Comparison of ENCODE assay signal across 28 mouse cellular contexts in genomic region chr1:43811764-43812163, GRCm38 (mm10). TPM values are rescaled to one million over a fixed set of nuclear protein-coding genes. Genes with fewer than 3 reads are reported as not detected.
DNase-seq lines count a peak whose midpoint lies in the region; ATAC-seq lines count a peak whose summit lies in the region.
"Had no signal": no experiment of that assay in that cellular context is flagged by ENCODE, and none has a peak within 500 bp of the region (broad histone marks: within the 10 kb centered on the region; RNA-seq: fewer than 3 reads in every experiment).

No protein-coding gene starts in this region.

- H3K4me1 ChIP-seq in liver, embryonic 11.5 days (replicated peaks; ENCODE audit: control insufficient read depth, insufficient read depth, low read length) = peaks cover 19% of the 10 kb centered on the region
- peaks cover 15% of the 10 kb centered on the region for H3K4me1 ChIP-seq in liver, embryonic 16.5 days (ENCODE audit: control insufficient read depth, low read depth, low read length)
- H3K4me1 ChIP-seq: heart, embryonic 15.5 days; hindbrain, embryonic 12.5 days; midbrain, embryonic 13.5 days; neural tube, embryonic 15.5 days had no signal

- intact Hi-C loops in heart, postnatal 14 days (cut with DNase I) = no loop called here

- no peaks in the 10 kb centered on the region for H3K9me3 ChIP-seq in liver, embryonic 11.5 days (ENCODE audit: control insufficient read depth, low read length)
- H3K9me3 ChIP-seq in liver, embryonic 16.5 days (replicated peaks; ENCODE audit: control insufficient read depth, low read length) = no peaks in the 10 kb centered on the region
- H3K9me3 ChIP-seq: heart, embryonic 15.5 days; midbrain, embryonic 13.5 days; neural tube, embryonic 15.5 days had no signal

- 83% methylated on average over 1 of the region's 1 CpGs for WGBS in liver, embryonic 11.5 days
- 81% methylated on average over 1 of the region's 1 CpGs for whole genome bisulfite sequencing in liver, embryonic 16.5 days (ENCODE audit: insufficient replicate concordance)

- H3K27ac ChIP-seq in liver, embryonic 11.5 days (ENCODE audit: low read depth, low read length) = peak overlapping the region; percentile 2; the same call in 1 of the 2 replicates
- peak overlapping the region; percentile 66 for H3K27ac ChIP-seq in liver, embryonic 16.5 days (ENCODE audit: low read length)
- H3K27ac ChIP-seq: gastrocnemius, adult 2 months; heart, embryonic 15.5 days; hindbrain, embryonic 12.5 days; left cerebral cortex, adult 2 months; limb, embryonic 12.5 days; midbrain, embryonic 13.5 days; neural tube, embryonic 15.5 days had no signal

- H3K4me2 ChIP-seq in liver, embryonic 11.5 days = no peak overlapping the region
- H3K4me2 ChIP-seq in liver, embryonic 16.5 days (ENCODE audit: low read depth, low read length) = peak overlapping the region; percentile 1; the same call in 1 of the 2 replicates
- H3K4me2 ChIP-seq: heart, embryonic 15.5 days; hindbrain, embryonic 12.5 days; limb, embryonic 12.5 days; midbrain, embryonic 13.5 days; neural tube, embryonic 15.5 days had no signal

- no peak for DNase-seq in liver, embryonic 11.5 days (ENCODE audit: low spot score)
- DNase-seq in liver = no peak
- no peak for DNase-seq in kidney, adult 18-20 months
- DNase-seq in heart, postnatal 14 days = no peak
- no peak for DNase-seq in cerebellum, postnatal 10 days
- DNase-seq: adrenal gland, adult 8-10 months; cerebellum, adult 11 months; cerebellum, adult 9-10 months; gastrocnemius, adult 2 months; heart, postnatal 36 days; kidney, postnatal 14 days; layer of hippocampus, adult 9-11 months; retina, postnatal 1 day; right cerebral cortex, postnatal 25 days; thymus, postnatal 4 days had no signal

- H3K27me3 ChIP-seq in liver, embryonic 11.5 days (replicated peaks; ENCODE audit: control insufficient read depth, insufficient read depth, low read length) = no peaks in the 10 kb centered on the region
- H3K27me3 ChIP-seq in liver, embryonic 16.5 days (ENCODE audit: control insufficient read depth, insufficient read depth, low read depth, low read length) = no peaks in the 10 kb centered on the region
- H3K27me3 ChIP-seq: CH12.LX; heart, embryonic 15.5 days; hindbrain, embryonic 12.5 days; limb, embryonic 12.5 days; midbrain, embryonic 13.5 days; neural tube, embryonic 15.5 days had no signal

- no peak overlapping the region for H3K9ac ChIP-seq in liver, embryonic 11.5 days (ENCODE audit: low read depth, low read length)
- H3K9ac ChIP-seq in liver, embryonic 16.5 days (ENCODE audit: low read depth, low read length) = no peak overlapping the region
- H3K9ac ChIP-seq: heart, embryonic 15.5 days; hindbrain, embryonic 12.5 days; limb, embryonic 12.5 days; liver, embryonic 14.5 days; midbrain, embryonic 13.5 days; neural tube, embryonic 15.5 days had no signal

- H3K4me3 ChIP-seq in liver, embryonic 11.5 days (ENCODE audit: low read depth, low read length) = no peak overlapping the region
- no peak overlapping the region for H3K4me3 ChIP-seq in liver, embryonic 16.5 days (ENCODE audit: low read depth, low read length)
- H3K4me3 ChIP-seq: erythroblast, embryonic 14.5 days; gastrocnemius, adult 2 months; heart, embryonic 15.5 days; hindbrain, embryonic 12.5 days; left cerebral cortex, adult 2 months; limb, embryonic 12.5 days; midbrain, embryonic 13.5 days; neural tube, embryonic 15.5 days had no signal

- 0 out of 2 replicates have a peak, but pooled peaks cover 4% of the 10 kb centered on the region for H3K36me3 ChIP-seq in liver, embryonic 11.5 days (ENCODE audit: control insufficient read depth, insufficient read depth, low read length)
- no peaks in the 10 kb centered on the region for H3K36me3 ChIP-seq in liver, embryonic 16.5 days (ENCODE audit: control insufficient read depth, insufficient read depth)
- H3K36me3 ChIP-seq: heart, embryonic 15.5 days; neural tube, embryonic 15.5 days had no signal

- ATAC-seq in liver, embryonic 11.5 days (replicated peaks; ENCODE audit: low FRiP score) = no peak
- ATAC-seq in common myeloid progenitor, adult 5-6 weeks (replicated peaks; ENCODE audit: low read depth, poor library complexity, severe bottlenecking) = peak; percentile 46; the same call in 1 of the 2 replicates
- no peak for ATAC-seq in liver, embryonic 16.5 days (ENCODE audit: low read depth)
- peak; percentile 40; the same call in 1 of the 2 replicates for ATAC-seq in monocyte, adult 5-6 weeks (replicated peaks; ENCODE audit: insufficient number of reproducible peaks, low FRiP score, low TSS enrichment, poor library complexity, severe bottlenecking)
- ATAC-seq: forebrain, embryonic 16.5 days; midbrain, embryonic 13.5 days had no signal

RNA-seq across cellular contexts. Expression of gene Uxs1, which starts 15.8 kb away (rescaled TPM):
- 15.3 and 18.0 TPM in 2 replicates for polyA plus RNA-seq in liver, embryonic 11.5 days (2014; fragmentation: Nextera tagmentation; extraction: Ambion mirVana)
- 22.3 and 71.4 TPM in 2 replicates for total RNA-seq in common myeloid progenitor, adult 5-6 weeks (2017)
- 7.3 and 7.5 TPM in 2 replicates for polyA plus RNA-seq in liver, embryonic 16.5 days (2015; fragmentation: Nextera tagmentation; extraction: Ambion mirVana)
- total RNA-seq in monocyte, adult 5-6 weeks (2017) = 21.9 to 39.8 TPM (median 26.2 TPM) in 3 replicates
- 1 to 10 TPM; 7.8 to 8.8 TPM for total RNA-seq in heart, postnatal 14 days (2021)

Comparison
In these comparisons a context has a peak if more than half of its experiments do, and no peak if none do; other contexts are left out.
1. ATAC-seq: peak in common myeloid progenitor, adult 5-6 weeks (single experiment) and monocyte, adult 5-6 weeks (single experiment); none in liver, embryonic 11.5 days (single experiment) and liver, embryonic 16.5 days (single experiment).